Mouse (Mus musculus): ENCODE results near the gene Nat8f2.

DNA sequence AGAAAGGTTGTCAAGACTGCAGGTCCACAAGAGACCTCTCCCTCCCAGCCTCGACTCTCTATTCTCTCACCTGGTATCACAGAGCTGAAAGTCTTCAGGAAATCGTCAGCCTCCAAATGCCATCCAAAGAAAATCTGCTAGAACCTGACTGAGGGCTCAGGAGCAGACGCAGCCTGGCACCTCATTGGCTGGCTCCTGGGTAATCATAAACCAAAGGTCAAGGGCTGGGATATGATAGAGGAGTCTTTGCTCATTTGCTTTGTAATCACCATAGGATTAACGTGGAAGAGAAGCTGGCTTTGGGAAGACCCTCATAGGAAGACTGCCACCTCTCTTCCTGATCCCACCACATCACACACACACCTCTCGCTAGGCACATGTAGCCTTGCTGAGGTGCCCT lies 48.1 kb downstream of the Nat8f2 start, which contains the start of the genes Nat8f6 and Nat8f5:
- TF ChIP-seq CTCF (IDR thresholded peaks at IDR 0.05; ENCODE audit: borderline replicate concordance, control insufficient read depth, extremely low read depth, insufficient read depth, low read length, poor library complexity) (no peak), POLR2A (IDR thresholded peaks at IDR 0.05; ENCODE audit: control insufficient read depth, extremely low read depth, insufficient read depth, low read length, poor library complexity) (no peak)
